Mouse (Mus musculus) midbrain, embryonic 15.5 days (tissue): Measurements from ENCODE around the gene 9930021J03Rik. TPM values are rescaled to one million over a fixed set of nuclear protein-coding genes. Genes with fewer than 3 reads are reported as not detected.

Experiments
- ATAC-seq: fragments of 200-750 bp; cut with Nextera tagmentation; replicated peaks from 2 replicates; pipeline ENCODE4 v1.8.0; 2017; ENCODE audit warnings: moderate TSS enrichment
- H3K27ac ChIP-seq: fragments of 300-500 bp; sonication (generic); 2 replicates; pipeline ENCODE4 v1.5.1; 2015; ENCODE audit warnings: mild to moderate bottlenecking, inconsistent platforms
- H3K27me3 ChIP-seq: fragments of 300-500 bp; sonication (generic); replicated peaks from 2 replicates; pipeline ENCODE4 v1.6.1; 2015; ENCODE audit warnings: inconsistent platforms
- H3K36me3 ChIP-seq: fragments of 300-500 bp; sonication (generic); replicated peaks from 2 replicates; pipeline ENCODE4 v1.6.1; 2015; ENCODE audit warnings: inconsistent platforms
- H3K4me1 ChIP-seq: fragments of 300-500 bp; sonication (generic); 2 replicates; pipeline ENCODE4 v1.6.1; 2015; ENCODE audit warnings: inconsistent platforms
- H3K4me2 ChIP-seq: fragments of 300-500 bp; sonication (generic); 2 replicates; pipeline ENCODE4 v1.6.1; 2015; ENCODE audit warnings: inconsistent platforms, mild to moderate bottlenecking, moderate library complexity
- H3K4me3 ChIP-seq: fragments of 300-500 bp; sonication (generic); 2 replicates; pipeline ENCODE4 v1.5.1; 2015; ENCODE audit warnings: mild to moderate bottlenecking, inconsistent platforms
- H3K9ac ChIP-seq: fragments of 300-500 bp; sonication (generic); 2 replicates; pipeline ENCODE4 v1.6.1; 2015; ENCODE audit warnings: mild to moderate bottlenecking, inconsistent platforms
- H3K9me3 ChIP-seq: fragments of 300-500 bp; sonication (generic); 2 replicates; pipeline ENCODE4 v1.6.1; 2016; ENCODE audit warnings: inconsistent platforms
- WGBS: fragments of 180-500 bp; shearing (Covaris S2); methylation state at CpG from one replicate; pipeline ENCODE4 v1.1.7; 2015; ENCODE audit warnings: mixed read lengths; 5-methylcytosine and 5-hydroxymethylcytosine counted together
- polyA plus RNA-seq: library from polyadenylated mRNA; unstranded; fragments of >200 nt; fragmentation: Nextera tagmentation; extraction: Ambion mirVana; gene quantifications from 2 replicates; pipeline ENCODE4 v1.2.1, GENCODE M21; 2015

The 9930021J03Rik gene
- polyA plus RNA-seq, 1 experiment from 2014 or later, result 7.5 TPM

DNA sequence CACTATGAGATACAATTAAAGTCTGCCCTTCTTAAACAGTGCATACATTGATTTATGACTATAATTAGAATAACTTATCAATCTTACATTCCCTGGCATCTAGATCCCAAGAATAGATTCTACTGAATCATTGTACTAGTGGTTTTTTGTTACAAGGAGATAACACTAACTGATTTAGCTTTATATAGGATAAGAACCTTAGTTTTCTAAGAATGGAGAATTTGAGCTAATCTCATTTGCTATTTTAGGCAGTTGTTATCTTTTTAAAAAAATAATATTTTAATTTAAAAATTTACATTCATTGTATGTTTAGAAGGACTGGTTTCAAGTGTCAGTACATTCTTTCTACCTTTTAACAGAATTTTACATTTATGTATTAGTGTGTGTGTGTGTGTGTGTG lies 17.8 kb downstream of the 9930021J03Rik start:
- ATAC-seq, result no peak
- H3K27me3 ChIP-seq, result no peaks in the 10 kb centered on the region
- no peak overlapping the region for H3K4me3 ChIP-seq
- H3K27ac ChIP-seq, result no peak overlapping the region
- no peak overlapping the region for H3K9ac ChIP-seq
- no peaks in the 10 kb centered on the region for H3K4me1 ChIP-seq
- H3K36me3 ChIP-seq, result no peaks in the 10 kb centered on the region
- H3K4me2 ChIP-seq, result no peak overlapping the region
- H3K9me3 ChIP-seq, result no peaks in the 10 kb centered on the region

DNA sequence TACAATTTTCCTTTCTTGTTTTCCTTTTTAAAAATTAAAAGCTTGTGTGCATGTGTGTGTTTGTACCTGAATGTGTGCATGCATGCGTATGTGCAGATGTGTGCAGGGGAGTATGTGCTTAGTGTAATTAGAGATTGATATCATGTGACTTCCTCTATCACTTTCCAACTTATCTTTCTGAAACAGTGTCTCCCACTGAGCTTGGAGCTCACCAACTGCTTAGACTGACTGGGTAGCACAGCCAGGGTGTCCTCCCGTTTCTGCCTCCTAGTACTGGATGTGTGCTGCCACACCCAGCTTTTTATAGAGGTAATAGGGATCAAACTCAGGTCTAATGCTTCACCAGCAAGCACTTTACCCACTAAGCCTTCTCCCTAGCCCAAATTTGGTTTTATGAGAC lies 22.9 kb downstream of the 9930021J03Rik start:
- no peaks in the 10 kb centered on the region for H3K36me3 ChIP-seq
- H3K9me3 ChIP-seq, result no peaks in the 10 kb centered on the region
- WGBS, result 90% methylated on average over 2 of the region's 2 CpGs
- no peak overlapping the region for H3K4me2 ChIP-seq
- no peak for ATAC-seq
- H3K4me3 ChIP-seq, result no peak overlapping the region
- H3K4me1 ChIP-seq, result no peaks in the 10 kb centered on the region
- no peaks in the 10 kb centered on the region for H3K27me3 ChIP-seq
- no peak overlapping the region for H3K9ac ChIP-seq
- no peak overlapping the region for H3K27ac ChIP-seq

DNA sequence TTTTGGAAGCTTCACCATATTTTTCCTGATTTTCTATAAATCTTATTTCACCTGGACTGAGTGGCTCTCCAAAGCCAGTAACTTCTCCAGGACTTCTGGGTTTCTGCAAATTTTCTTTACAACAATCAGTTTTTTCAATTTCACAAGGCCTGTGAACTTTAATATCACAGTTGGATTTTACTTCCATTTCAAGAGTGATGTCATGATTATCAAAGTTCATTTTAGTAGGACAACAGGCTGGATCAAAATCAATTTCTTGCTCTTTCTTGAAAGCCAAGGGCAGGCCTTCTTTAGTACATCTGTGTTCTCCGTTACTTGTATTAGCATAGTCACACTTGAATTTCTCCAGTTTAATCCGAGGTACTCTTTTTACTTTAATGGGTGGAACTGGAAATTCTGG lies 51.9 kb downstream of the 9930021J03Rik start:
- no peak overlapping the region for H3K4me2 ChIP-seq
- no peaks in the 10 kb centered on the region for H3K4me1 ChIP-seq
- H3K9ac ChIP-seq, result no peak overlapping the region
- no peaks in the 10 kb centered on the region for H3K36me3 ChIP-seq
- 83% methylated on average over 2 of the region's 2 CpGs for WGBS
- H3K27me3 ChIP-seq, result no peaks in the 10 kb centered on the region
- H3K4me3 ChIP-seq, result no peak overlapping the region
- no peak overlapping the region for H3K27ac ChIP-seq
- no peak for ATAC-seq
- H3K9me3 ChIP-seq, result no peaks in the 10 kb centered on the region

DNA sequence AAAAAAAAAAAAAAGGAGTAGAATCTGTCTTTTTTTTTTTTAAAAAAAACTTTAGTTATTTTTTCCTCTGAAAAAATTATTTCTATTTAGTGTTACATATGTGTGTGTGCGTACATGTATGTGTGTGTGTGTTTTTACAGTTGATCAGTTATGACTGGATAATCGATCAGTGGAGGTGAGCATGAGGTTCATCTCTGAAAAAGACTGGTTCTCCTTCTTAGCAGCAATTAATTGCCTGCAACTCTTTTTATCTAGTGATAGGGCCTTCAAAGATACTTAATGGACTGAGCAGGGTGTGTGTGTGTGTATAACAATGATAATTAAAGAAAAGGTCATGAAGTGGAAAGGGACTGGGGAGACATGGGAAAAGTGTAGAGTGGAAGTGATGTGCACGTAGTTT lies 54.8 kb downstream of the 9930021J03Rik start:
- no peak overlapping the region for H3K4me3 ChIP-seq
- no peaks in the 10 kb centered on the region for H3K4me1 ChIP-seq
- H3K9me3 ChIP-seq, result no peaks in the 10 kb centered on the region
- WGBS, result 90% methylated on average over 3 of the region's 3 CpGs
- no peak for ATAC-seq
- no peaks in the 10 kb centered on the region for H3K27me3 ChIP-seq
- no peak overlapping the region for H3K27ac ChIP-seq
- H3K9ac ChIP-seq, result no peak overlapping the region
- H3K36me3 ChIP-seq, result no peaks in the 10 kb centered on the region
- no peak overlapping the region for H3K4me2 ChIP-seq

DNA sequence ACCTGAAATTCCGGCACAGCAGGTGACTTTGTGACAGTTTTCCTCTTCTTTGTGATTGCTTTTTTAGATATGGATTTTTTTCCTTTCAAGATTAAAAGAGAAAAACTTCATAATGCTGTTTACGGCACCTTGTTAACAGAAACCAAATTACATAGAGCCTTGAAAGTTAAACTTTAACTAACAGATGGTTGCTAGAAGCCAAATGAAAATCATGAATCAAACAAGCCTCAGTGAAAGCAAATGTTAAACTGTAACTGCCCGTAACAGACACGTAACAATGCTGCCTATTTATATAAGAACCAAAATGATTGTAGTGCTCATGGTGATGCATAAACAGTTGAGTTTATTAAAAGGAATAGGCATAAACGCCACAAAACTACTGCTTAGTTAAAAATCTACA lies 62.3 kb downstream of the 9930021J03Rik start:
- Histone ChIP-seq H3K36me3 (no peaks in the 10 kb centered on the region), H3K9ac (no peak overlapping the region), H3K4me1 (no peaks in the 10 kb centered on the region), H3K4me2 (no peak overlapping the region), H3K4me3 (no peak overlapping the region), H3K9me3 (no peaks in the 10 kb centered on the region), H3K27me3 (no peaks in the 10 kb centered on the region), H3K27ac (no peak overlapping the region)
- WGBS, result 92% methylated on average over 5 of the region's 5 CpGs
- no peak for ATAC-seq

DNA sequence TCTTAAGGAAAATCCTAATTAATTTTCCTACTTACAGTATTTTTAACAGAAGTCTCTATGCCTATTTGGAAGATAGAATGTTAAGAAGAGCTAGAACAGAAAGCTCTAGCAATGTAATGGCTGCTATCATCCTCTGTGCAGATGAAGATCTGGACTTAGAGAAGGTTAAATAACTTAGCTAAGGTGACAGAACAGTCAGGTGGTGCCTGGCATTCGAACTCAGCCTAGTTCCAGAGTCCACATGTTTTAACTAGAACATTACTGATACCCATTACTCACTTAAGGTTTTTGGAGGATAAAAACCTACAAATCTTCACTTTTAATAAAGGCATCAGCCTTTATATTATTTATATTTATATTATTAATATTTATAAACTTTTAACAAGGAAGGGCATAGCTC lies 65.1 kb downstream of the 9930021J03Rik start:
- 89% methylated on average over 1 of the region's 1 CpGs for WGBS
- H3K9me3 ChIP-seq, result no peaks in the 10 kb centered on the region
- no peak overlapping the region for H3K4me2 ChIP-seq
- H3K27me3 ChIP-seq, result no peaks in the 10 kb centered on the region
- no peak for ATAC-seq
- H3K9ac ChIP-seq, result no peak overlapping the region
- H3K4me3 ChIP-seq, result no peak overlapping the region
- H3K4me1 ChIP-seq, result no peaks in the 10 kb centered on the region
- H3K36me3 ChIP-seq, result no peaks in the 10 kb centered on the region
- H3K27ac ChIP-seq, result no peak overlapping the region

DNA sequence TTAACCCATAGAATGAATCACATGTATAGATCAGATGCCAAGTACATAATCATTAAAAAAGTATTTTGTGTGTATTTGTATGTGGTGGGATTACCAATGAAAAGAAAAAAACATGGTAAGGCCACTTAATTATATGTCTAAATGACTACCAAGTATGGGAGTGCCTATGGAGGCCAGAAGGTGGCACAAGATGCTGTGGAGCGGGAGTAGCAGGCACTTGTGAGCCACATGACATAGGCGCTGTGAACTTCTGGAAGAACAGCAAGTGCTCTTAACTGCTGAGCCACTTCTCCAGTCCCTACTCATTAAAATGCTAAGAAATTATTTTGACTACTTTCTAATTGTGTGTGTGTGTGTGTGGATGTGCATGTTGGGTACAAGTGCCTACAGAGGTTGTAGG lies 66.2 kb downstream of the 9930021J03Rik start:
- no peak for ATAC-seq

DNA sequence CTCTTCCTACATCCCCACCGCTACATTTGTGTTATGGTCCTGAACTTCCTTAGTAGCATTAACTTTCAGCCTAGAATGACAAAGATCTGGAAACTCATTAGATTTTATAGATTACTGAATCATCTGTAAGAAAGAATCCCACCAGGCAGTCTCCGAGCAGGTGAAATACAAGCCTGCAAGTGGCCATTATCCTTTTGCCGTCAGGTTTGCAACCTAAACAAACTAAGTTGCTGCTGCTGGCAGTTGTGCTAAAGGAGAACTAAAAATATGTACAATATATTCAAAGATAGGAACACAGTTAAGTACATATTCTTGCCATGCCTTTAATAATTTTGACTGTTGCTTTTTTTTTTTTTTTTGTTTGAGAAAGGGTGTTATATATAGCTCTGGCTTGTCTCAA lies 70.4 kb downstream of the 9930021J03Rik start:
- Histone ChIP-seq H3K9me3 (no peaks in the 10 kb centered on the region), H3K9ac (no peak overlapping the region), H3K4me3 (no peak overlapping the region), H3K4me1 (no peaks in the 10 kb centered on the region), H3K4me2 (no peak overlapping the region), H3K36me3 (no peaks in the 10 kb centered on the region), H3K27ac (no peak overlapping the region), H3K27me3 (no peaks in the 10 kb centered on the region)
- ATAC-seq, result no peak
- WGBS, result 79% methylated on average over 3 of the region's 3 CpGs

More for the DNA sequence above, 66.2 kb downstream of the 9930021J03Rik start:
- H3K9ac ChIP-seq, result no peak overlapping the region
- H3K9me3 ChIP-seq, result no peaks in the 10 kb centered on the region
- no peak overlapping the region for H3K4me3 ChIP-seq
- H3K4me2 ChIP-seq, result no peak overlapping the region
- H3K36me3 ChIP-seq, result no peaks in the 10 kb centered on the region
- H3K27me3 ChIP-seq, result no peaks in the 10 kb centered on the region
- H3K27ac ChIP-seq, result no peak overlapping the region
- H3K4me1 ChIP-seq, result no peaks in the 10 kb centered on the region
- 82% methylated on average over 2 of the region's 2 CpGs for WGBS

DNA sequence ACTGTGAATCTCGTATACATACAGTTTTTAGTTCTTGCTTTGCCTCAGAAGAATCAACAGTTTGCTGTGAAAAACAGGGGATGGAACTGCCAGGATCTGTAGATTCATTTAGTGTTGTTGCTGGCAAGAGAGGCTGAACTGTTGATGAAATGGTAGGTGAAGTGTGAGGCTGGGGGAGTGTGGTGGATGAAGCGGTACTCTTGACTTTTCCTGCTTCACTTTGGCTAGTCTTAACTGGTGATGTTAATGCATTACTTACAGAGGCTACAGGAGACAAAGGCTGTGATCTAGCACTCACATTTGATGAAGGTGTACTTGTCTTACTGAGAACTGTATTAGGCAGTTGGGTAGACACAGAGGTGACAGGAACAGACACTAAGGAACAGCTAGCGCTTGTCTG lies 87.3 kb downstream of the 9930021J03Rik start:
- 95% methylated on average over 3 of the region's 3 CpGs for WGBS
- H3K4me1 ChIP-seq, result no peaks in the 10 kb centered on the region

DNA sequence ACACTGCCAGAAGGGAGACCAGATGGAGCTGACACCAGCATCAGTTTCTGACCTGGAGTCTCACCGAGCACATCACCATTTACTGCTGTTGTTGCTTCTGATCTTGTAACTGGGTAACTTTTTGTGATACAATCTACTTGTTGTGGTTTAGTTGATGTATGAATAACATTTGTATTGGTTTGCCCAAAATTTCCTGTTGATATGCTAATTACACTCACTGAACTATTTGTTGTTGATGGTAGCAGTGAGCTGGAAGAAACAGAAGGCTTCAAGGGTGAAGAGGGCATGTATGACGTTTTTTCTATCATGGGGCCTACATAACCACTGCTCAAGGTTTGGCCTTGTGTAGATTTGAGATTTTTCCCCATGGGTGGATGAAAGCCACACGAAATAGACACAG lies 87.9 kb downstream of the 9930021J03Rik start:
- H3K27me3 ChIP-seq, result no peaks in the 10 kb centered on the region
- no peak overlapping the region for H3K4me3 ChIP-seq
- H3K4me1 ChIP-seq, result no peaks in the 10 kb centered on the region
- ATAC-seq, result no peak
- no peak overlapping the region for H3K9ac ChIP-seq
- no peak overlapping the region for H3K4me2 ChIP-seq
- WGBS, result 91% methylated on average over 3 of the region's 3 CpGs
- H3K9me3 ChIP-seq, result no peaks in the 10 kb centered on the region
- peaks cover 30% of the 10 kb centered on the region for H3K36me3 ChIP-seq
- no peak overlapping the region for H3K27ac ChIP-seq

More for the DNA sequence above, 87.3 kb downstream of the 9930021J03Rik start:
- no peak overlapping the region for H3K4me3 ChIP-seq
- peaks cover 30% of the 10 kb centered on the region for H3K36me3 ChIP-seq
- H3K27ac ChIP-seq, result no peak overlapping the region
- no peaks in the 10 kb centered on the region for H3K27me3 ChIP-seq
- no peak overlapping the region for H3K9ac ChIP-seq
- no peak for ATAC-seq
- H3K4me2 ChIP-seq, result no peak overlapping the region
- H3K9me3 ChIP-seq, result no peaks in the 10 kb centered on the region

DNA sequence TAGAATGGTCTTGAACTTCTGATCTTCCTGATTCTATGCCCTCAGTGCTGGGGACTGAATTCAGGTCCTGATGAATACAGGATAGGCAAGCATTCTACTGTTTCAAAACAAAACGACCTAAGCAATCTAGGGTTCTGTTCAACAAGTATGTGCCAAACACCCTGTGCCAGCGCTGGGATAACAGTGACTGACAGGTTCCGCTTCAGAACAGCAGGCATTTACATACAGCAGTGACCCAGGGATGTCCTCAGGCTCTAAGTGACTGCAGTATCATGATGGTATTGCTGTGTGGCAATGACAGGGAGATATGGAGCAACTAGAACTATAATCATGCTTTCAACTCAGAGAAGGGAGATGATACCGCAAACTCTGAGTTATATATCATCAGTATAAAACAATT lies 92.3 kb downstream of the 9930021J03Rik start:
- Histone ChIP-seq H3K27me3 (no peaks in the 10 kb centered on the region), H3K4me2 (no peak overlapping the region), H3K4me1 (no peaks in the 10 kb centered on the region), H3K4me3 (no peak overlapping the region), H3K9ac (no peak overlapping the region), H3K9me3 (no peaks in the 10 kb centered on the region), H3K36me3 (peaks cover 19% of the 10 kb centered on the region), H3K27ac (no peak overlapping the region)
- WGBS, result 85% methylated on average over 4 of the region's 4 CpGs
- ATAC-seq, result no peak

DNA sequence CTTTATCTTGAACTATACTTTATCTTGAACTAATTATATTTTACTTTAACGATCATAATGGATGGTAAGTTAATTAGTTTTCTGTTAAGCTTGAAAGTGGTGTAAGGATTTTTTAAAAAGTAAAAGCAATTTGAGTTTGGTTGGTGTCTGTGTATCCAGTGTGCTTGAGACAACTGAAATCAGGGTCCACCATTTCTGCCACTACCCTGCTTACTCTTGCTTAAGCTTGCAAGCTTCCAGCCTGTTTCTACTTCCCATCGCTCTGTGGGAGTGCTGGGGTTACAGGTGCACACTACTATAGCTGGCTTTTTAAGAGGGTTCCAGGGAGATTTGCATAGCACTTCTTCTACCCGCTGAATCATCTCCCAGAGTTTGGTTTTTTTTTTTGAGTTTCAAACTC lies 96.3 kb downstream of the 9930021J03Rik start:
- H3K9ac ChIP-seq, result no peak overlapping the region
- H3K4me1 ChIP-seq, result no peaks in the 10 kb centered on the region
- no peak overlapping the region for H3K4me2 ChIP-seq
- no peaks in the 10 kb centered on the region for H3K27me3 ChIP-seq
- ATAC-seq, result no peak
- H3K4me3 ChIP-seq, result no peak overlapping the region
- no peaks in the 10 kb centered on the region for H3K36me3 ChIP-seq
- H3K27ac ChIP-seq, result no peak overlapping the region
- WGBS, result 73% methylated on average over 3 of the region's 3 CpGs
- H3K9me3 ChIP-seq, result no peaks in the 10 kb centered on the region

DNA sequence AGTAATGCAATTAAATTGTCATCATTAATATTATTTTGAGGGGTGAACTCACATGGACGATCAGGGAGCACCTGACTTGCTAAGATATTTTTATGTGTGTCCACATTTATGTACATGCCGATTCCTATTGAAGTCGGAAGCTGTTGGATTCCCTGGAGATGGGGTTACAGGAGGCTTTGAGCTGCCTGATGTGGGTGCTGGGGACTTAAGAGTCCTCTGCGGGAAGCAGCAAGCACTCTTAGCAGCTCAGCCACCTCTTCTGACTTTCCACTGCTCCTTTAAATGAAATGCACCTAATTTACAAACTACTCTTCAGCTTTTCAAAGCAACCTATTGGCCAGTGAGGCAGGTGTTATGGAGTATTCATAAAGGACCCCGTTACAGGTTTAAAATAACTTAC lies 97.3 kb downstream of the 9930021J03Rik start:
- no peaks in the 10 kb centered on the region for H3K27me3 ChIP-seq
- ATAC-seq, result no peak
- H3K9me3 ChIP-seq, result no peaks in the 10 kb centered on the region
- H3K4me1 ChIP-seq, result no peaks in the 10 kb centered on the region
- H3K4me3 ChIP-seq, result no peak overlapping the region
- no peak overlapping the region for H3K4me2 ChIP-seq
- H3K36me3 ChIP-seq, result no peaks in the 10 kb centered on the region
- H3K27ac ChIP-seq, result no peak overlapping the region
- WGBS, result 68% methylated on average over 5 of the region's 5 CpGs
- H3K9ac ChIP-seq, result no peak overlapping the region

DNA sequence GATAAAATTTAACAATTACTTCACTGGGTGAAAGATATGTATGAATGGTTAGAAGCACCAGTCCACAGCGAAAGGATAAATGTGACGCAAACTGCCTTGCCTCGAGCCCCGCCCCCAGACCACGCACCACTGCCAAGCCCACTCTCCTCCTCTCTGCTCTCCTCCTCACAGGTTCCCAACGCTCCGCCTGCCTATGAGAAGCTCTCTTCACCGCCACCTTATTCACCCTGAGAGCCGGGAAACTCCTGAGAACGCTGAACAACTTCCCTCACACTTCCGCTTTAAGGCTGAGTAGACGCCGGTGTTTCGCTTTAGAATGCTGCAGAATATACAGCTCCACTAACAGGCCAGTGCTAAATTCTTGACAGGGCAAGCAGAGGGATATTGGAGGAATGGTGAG lies 97.8 kb downstream of the 9930021J03Rik start:
- H3K27ac ChIP-seq, result no peak overlapping the region
- no peaks in the 10 kb centered on the region for H3K4me1 ChIP-seq
- no peak for ATAC-seq
- H3K27me3 ChIP-seq, result no peaks in the 10 kb centered on the region
- H3K4me3 ChIP-seq, result no peak overlapping the region
- H3K9me3 ChIP-seq, result no peaks in the 10 kb centered on the region
- no peaks in the 10 kb centered on the region for H3K36me3 ChIP-seq
- 71% methylated on average over 14 of the region's 14 CpGs for WGBS
- H3K9ac ChIP-seq, result no peak overlapping the region
- H3K4me2 ChIP-seq, result no peak overlapping the region; the same call in 1 of the 2 replicates
